Mouse (Mus musculus) lung, postnatal 0 days (tissue): ENCODE measurements around the gene Mcm2.

ENCODE experiments used
- CTCF ChIP-seq: IDR thresholded peaks from 2 replicates; pipeline ENCODE4 v1.5.1; 2016; ENCODE audit warnings: antibody characterized with exemption, mild to moderate bottlenecking
- EP300 ChIP-seq: IDR thresholded peaks from 2 replicates; pipeline ENCODE4 v1.6.1; 2016; ENCODE audit warnings: antibody characterized with exemption, mild to moderate bottlenecking, control low read depth

DNA sequence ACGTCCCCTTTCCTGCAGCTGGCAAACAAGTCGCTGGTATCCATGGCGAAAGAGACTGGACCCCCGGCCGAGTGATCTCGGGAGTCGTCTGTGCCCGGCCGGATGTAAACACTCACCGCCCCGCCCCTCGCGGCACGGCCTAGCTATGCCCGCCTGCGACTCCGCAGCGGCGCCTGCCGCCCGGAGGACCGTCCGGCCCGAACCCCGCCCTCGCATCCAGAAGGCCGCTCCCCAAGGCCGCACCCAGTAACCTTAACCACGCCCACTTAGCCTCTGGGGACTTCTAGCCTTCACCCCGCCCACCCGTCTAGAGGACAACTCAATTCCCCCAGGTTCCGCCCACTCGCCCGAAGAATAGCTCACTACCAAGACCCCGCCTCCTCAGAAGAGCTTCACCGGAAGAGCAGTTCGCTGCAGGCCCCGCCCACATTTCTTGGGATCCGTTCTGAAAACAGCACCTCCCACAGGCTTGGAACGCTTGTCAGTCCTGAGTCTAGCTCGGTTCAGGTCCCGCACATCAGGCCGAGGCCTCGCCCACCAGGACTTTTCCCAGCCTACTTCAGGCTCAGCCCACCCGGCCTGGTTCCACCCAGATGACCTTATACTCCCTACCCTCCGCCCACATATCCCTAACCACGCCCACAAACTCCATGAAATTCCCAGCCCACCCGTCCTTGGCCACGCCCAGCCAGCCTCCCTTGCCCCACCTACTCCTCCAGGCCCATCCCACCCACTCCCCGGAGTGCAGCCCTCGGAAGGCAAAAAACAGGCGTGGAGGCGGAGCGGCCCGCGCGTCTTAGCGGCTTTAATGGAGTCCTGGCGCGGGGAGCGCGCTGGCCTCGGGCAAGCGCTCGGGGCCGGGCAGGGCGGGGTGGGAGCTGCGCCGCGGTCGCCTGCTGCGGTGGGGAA lies 56.5 kb downstream of the Mcm2 start, which contains the start of gene Abtb1:
- TF ChIP-seq CTCF = peak; percentile 79
- TF ChIP-seq EP300 = no peak
